Comparison of ENCODE assay signal across 8 mouse cellular contexts in genomic region chrX:42540756-42541053, GRCm38 (mm10). TPM values are rescaled to one million over a fixed set of nuclear protein-coding genes. Genes with fewer than 3 reads are reported as not detected.
A peak's percentile ranks its signal among the peaks of the same experiment; 100 is the strongest.
DNase-seq lines count a peak whose midpoint lies in the region; ATAC-seq and TF ChIP-seq lines count a peak whose summit lies in the region.
"Had no signal": no experiment of that assay in that cellular context is flagged by ENCODE, and none has a peak within 500 bp of the region (broad histone marks: within the 10 kb centered on the region; RNA-seq: fewer than 3 reads in every experiment).

No protein-coding gene starts in this region.

- peak; percentile 76 for TF ChIP-seq CTCF in hindbrain, postnatal 0 days (IDR thresholded peaks at IDR 0.05; ENCODE audit: low read depth)

- H3K27ac ChIP-seq in hindbrain, postnatal 0 days = peak overlapping the region; percentile 55; the same call in 1 of the 2 replicates

- peak; percentile 51; the same call in 1 of the 2 replicates for ATAC-seq in hindbrain, postnatal 0 days
- peak; percentile 96 for ATAC-seq in megakaryocyte progenitor cell, adult 5-6 weeks (replicated peaks; ENCODE audit: poor library complexity)

- peak overlapping the region; percentile 10; the same call in 1 of the 2 replicates for H3K4me3 ChIP-seq in hindbrain, postnatal 0 days (ENCODE audit: low read length)

- no peaks in the 10 kb centered on the region for H3K9me3 ChIP-seq in hindbrain, postnatal 0 days (ENCODE audit: low read length)

- no peaks in the 10 kb centered on the region for H3K27me3 ChIP-seq in hindbrain, postnatal 0 days (ENCODE audit: insufficient read depth, low read length)

- 31% methylated on average over 5 of the region's 5 CpGs for WGBS in hindbrain, postnatal 0 days

- no peak overlapping the region for H3K9ac ChIP-seq in hindbrain, postnatal 0 days (replicated peaks; ENCODE audit: low read length)

- no peaks in the 10 kb centered on the region for H3K36me3 ChIP-seq in hindbrain, postnatal 0 days (ENCODE audit: insufficient read depth, low read length)

- no peaks in the 10 kb centered on the region for H3K4me1 ChIP-seq in hindbrain, postnatal 0 days (ENCODE audit: insufficient read depth, low read length)

- H3K4me2 ChIP-seq in hindbrain, postnatal 0 days (ENCODE audit: low read depth, low read length) = peak overlapping the region; percentile 45

- peak; percentile 72 for DNase-seq in T-cell, adult 2 months (ENCODE audit: low spot score)
- peak; percentile 81 to 86 for DNase-seq in cerebellum, postnatal 25 days
- peak; percentile 68 for DNase-seq in gastrocnemius, adult 18-20 months (ENCODE audit: low spot score)
- peak; percentile 86 for DNase-seq in hindbrain, postnatal 0 days (ENCODE audit: low spot score)
- DNase-seq in left cerebral cortex, postnatal 10 days (ENCODE audit: extremely low spot score in 1 of 2, low spot score in 2 of 2) = peak; percentile 54 to 56
- DNase-seq in right cerebral cortex, postnatal 25 days = peak; percentile 41

- intact Hi-C loops in left cerebral cortex, postnatal 10 days (cut with DNase I) = no loop called here

RNA-seq across cellular contexts. Expression of gene Sh2d1a, which starts 38.5 kb away (rescaled TPM):
- total RNA-seq in gastrocnemius, adult 18-20 months (2021) = not detected
- total RNA-seq in hindbrain, postnatal 0 days (2014; rRNA removed) = 0.84 TPM in 1 of 2 replicates, not detected in the other
- 4.8 and 6.0 TPM in 2 replicates for polyA plus RNA-seq in hindbrain, postnatal 0 days (2015; fragmentation: Nextera tagmentation; extraction: Ambion mirVana)
- not detected for total RNA-seq in left cerebral cortex, postnatal 10 days (2021)
- not detected in 2 replicates for total RNA-seq in megakaryocyte progenitor cell, adult 5-6 weeks (2015)
- not detected in 2 replicates for total RNA-seq in megakaryocyte progenitor cell, adult 5-6 weeks (2017)
- polyA plus RNA-seq: testis, adult 2 months had no signal

RNA-seq across cellular contexts. Expression of gene Tex13c2, which starts 51.2 kb away (rescaled TPM):
- total RNA-seq in gastrocnemius, adult 18-20 months (2021) = not detected
- not detected in 2 replicates for total RNA-seq in hindbrain, postnatal 0 days (2014; rRNA removed)
- 0.13 TPM in 1 of 2 replicates, not detected in the other for polyA plus RNA-seq in hindbrain, postnatal 0 days (2015; fragmentation: Nextera tagmentation; extraction: Ambion mirVana)
- total RNA-seq in left cerebral cortex, postnatal 10 days (2021) = not detected
- not detected in 2 replicates for total RNA-seq in megakaryocyte progenitor cell, adult 5-6 weeks (2015)
- total RNA-seq in megakaryocyte progenitor cell, adult 5-6 weeks (2017) = not detected in 2 replicates

Comparison
In these comparisons a context has a peak if more than half of its experiments do, and no peak if none do; other contexts are left out.
1. Peak in every context shown above with its lines: DNase-seq, ATAC-seq, H3K4me3 ChIP-seq and H3K27ac ChIP-seq.